Mouse (Mus musculus) urinary bladder, adult 18-20 months (tissue): ENCODE results near the gene Tmem186.

Experiments
- DNase-seq, 2 experiments: peaks; one replicate each; pipeline ENCODE4 v3.0.0; 2022; ENCODE audit warnings: low spot score in 2 of 2, mixed read lengths in 2 of 2

The Tmem186 gene

DNA sequence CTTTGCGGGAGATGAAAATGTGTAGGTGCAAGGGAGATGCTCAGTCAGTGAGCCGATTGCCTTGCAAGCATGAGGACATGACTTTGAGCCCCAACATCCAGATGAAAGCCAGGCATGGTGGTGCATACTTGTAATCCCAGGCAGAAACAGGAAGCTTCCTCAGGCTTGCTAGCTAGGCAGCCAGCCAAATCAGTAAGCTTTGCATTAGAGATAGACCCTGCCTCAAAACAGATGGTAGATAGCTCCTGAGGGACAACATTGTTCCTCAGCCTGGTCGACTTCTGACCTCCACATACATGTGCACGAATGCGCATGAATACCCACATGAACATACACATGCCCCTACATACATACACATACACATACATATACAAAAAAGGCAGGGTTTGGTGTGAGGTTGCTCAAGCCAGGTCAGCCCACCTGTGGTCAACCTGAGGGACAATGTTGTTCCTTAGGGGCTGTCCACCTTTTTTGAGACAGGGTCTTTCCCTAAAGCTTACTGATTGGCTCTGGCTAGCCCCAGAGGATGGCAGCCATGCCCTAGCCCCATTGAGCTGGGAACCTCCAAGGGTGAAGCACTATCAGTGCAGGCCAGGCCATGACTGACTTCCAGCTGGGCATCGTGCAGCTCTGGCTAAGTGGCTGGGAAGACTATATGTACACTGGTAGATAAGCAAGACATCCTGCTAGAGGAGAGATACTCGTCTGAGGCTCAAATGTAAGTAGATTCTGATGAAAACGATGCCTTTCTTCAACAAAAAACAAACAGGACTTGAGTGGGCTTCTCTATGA is 25.1 kb downstream of the Tmem186 start:
- no peak for DNase-seq

DNA sequence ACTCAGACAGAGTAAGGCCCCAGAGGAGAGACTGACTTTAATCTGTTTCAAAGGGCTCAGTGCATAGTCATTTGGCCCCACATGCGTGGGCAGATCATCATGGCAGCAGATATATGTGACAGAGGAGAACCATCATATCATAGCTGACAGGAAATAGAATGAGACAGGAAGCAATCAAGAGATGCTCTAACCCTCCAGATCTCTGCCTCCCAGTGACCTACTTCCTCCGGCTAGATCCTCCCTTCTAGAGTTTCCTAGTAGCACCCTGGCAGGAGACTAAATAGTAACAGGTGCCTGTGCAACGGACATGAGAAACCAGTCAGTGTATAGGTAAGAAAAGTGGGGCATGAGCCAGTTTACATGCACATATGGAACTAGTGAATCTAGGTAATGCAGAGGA is 27.1 kb downstream of the Tmem186 start:
- DNase-seq: no peak

- no peak for DNase-seq
Observed at GRCm38 (mm10) chr16:8603789-8604188, 33.7 kb downstream of the Tmem186 start.

GRCm38 (mm10) chr16:8597516-8597915 is 40.0 kb downstream of the Tmem186 start:
- no peak for DNase-seq

- DNase-seq: no peak
Observed at GRCm38 (mm10) chr16:8596336-8596735, 41.2 kb downstream of the Tmem186 start.

DNA sequence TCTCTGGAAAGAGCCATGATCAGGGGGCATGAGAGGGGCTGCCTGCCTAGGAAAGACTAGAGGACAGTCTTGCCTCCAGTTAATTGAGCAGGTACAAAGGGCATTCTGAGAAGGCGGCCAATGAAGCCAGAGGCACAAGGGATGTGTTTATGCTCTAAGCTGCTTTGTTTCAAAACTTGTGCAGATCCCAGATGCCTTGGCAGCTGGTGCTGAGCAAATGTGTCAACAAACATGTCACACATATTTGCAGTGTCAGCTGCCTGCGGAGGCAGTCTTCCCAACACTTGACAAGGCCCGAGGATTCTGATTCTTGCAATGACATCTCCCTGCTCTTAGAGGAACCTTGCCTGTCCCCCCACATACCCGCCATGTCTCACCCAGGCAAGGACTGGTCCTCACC is 42.1 kb downstream of the Tmem186 start:
- no peak for DNase-seq

DNA sequence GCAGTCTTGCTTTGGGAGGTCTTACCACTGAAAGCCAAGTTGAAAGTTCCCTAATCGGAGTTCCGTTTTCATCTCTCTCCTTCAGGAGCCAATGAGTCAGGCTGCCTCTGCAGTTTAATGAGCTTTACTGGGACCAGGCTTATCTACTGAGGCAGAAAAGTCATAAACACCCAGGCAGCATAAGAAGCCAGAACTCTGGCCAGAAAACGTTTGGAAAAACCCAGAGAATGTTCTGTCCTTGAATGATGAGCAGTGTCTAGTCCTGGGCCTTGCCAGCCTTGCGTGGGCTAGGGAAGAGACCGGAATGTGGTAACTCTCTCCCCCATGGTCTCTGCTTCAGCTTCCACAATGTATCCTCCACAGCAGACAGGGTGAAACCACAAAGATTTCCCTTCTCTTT is 52.5 kb downstream of the Tmem186 start:
- peak in 1 of 2 experiments; percentile 10 for DNase-seq

GRCm38 (mm10) chr16:8584248-8584647 is 53.3 kb downstream of the Tmem186 start:
- DNase-seq: no peak
